Mouse (Mus musculus): ENCODE measurements around the gene Ankrd53. TPM values are rescaled to one million over a fixed set of nuclear protein-coding genes. Genes with fewer than 3 reads are reported as not detected.

Ankrd53 gene
- total and polyA plus RNA-seq, 2 experiments from 2014 or later, result 0.12 TPM; not detected in 1

- Histone ChIP-seq H3K36me3 (ENCODE audit: insufficient read depth, low read length) (no peaks in the 10 kb centered on the region), H3K27me3 (ENCODE audit: insufficient read depth, low read length) (peaks cover 47% of the 10 kb centered on the region)
- 23% methylated on average over 6 of the region's 6 CpGs for WGBS
These were observed 39.9 kb upstream of the Ankrd53 start for GRCm38 (mm10) chr6:83722526-83722925.

GRCm38 (mm10) chr6:83727178-83727577, 35.3 kb upstream of the Ankrd53 start:
- DNase-seq (ENCODE audit: low spot score) (no peak), ATAC-seq (ENCODE audit: low FRiP score) (no peak)
- no peaks in the 10 kb centered on the region for H3K9me3 ChIP-seq (ENCODE audit: low read length)
- no peak overlapping the region for H3K27ac ChIP-seq (ENCODE audit: low read depth, low read length)
- TF ChIP-seq CTCF (IDR thresholded peaks at IDR 0.05), result peak; percentile 29
- no peak overlapping the region for H3K9ac ChIP-seq (replicated peaks; ENCODE audit: low read length, poor library complexity, severe bottlenecking)
- H3K27me3 ChIP-seq (ENCODE audit: insufficient read depth, low read length), result peaks cover 6% of the 10 kb centered on the region
- WGBS, result 45% methylated on average over 4 of the region's 4 CpGs
- no peak overlapping the region for H3K4me2 ChIP-seq (ENCODE audit: low read depth, low read length, poor library complexity, severe bottlenecking)
- H3K4me3 ChIP-seq (ENCODE audit: low read depth, low read length), result no peak overlapping the region
- no peaks in the 10 kb centered on the region for H3K4me1 ChIP-seq (ENCODE audit: insufficient read depth, low read length)
- H3K36me3 ChIP-seq (ENCODE audit: insufficient read depth, low read length), result no peaks in the 10 kb centered on the region

More at GRCm38 (mm10) chr6:83722526-83722925, 39.9 kb upstream of the Ankrd53 start:
- H3K4me1 ChIP-seq (ENCODE audit: insufficient read depth, low read length), result no peaks in the 10 kb centered on the region
- H3K9ac ChIP-seq (replicated peaks; ENCODE audit: low read length, poor library complexity, severe bottlenecking), result no peak overlapping the region
- H3K9me3 ChIP-seq (ENCODE audit: low read length), result no peaks in the 10 kb centered on the region
- ATAC-seq (ENCODE audit: low FRiP score) (no peak), DNase-seq (ENCODE audit: low spot score) (no peak)
- H3K27ac ChIP-seq (ENCODE audit: low read depth, low read length), result no peak overlapping the region
- H3K4me3 ChIP-seq (ENCODE audit: low read depth, low read length), result no peak overlapping the region
- H3K4me2 ChIP-seq (ENCODE audit: low read depth, low read length, poor library complexity, severe bottlenecking), result no peak overlapping the region
- no peak for TF ChIP-seq CTCF (IDR thresholded peaks at IDR 0.05)

GRCm38 (mm10) chr6:83728488-83728887, 34.0 kb upstream of the Ankrd53 start:
- 87% methylated on average over 3 of the region's 3 CpGs for WGBS
- no peak for ATAC-seq (ENCODE audit: low FRiP score)
- Histone ChIP-seq H3K9ac (replicated peaks; ENCODE audit: low read length, poor library complexity, severe bottlenecking) (no peak overlapping the region), H3K27ac (ENCODE audit: low read depth, low read length) (no peak overlapping the region), H3K9me3 (ENCODE audit: low read length) (no peaks in the 10 kb centered on the region), H3K27me3 (ENCODE audit: insufficient read depth, low read length) (peaks cover 4% of the 10 kb centered on the region; the same call in 1 of the 2 replicates), H3K36me3 (ENCODE audit: insufficient read depth, low read length) (no peaks in the 10 kb centered on the region), H3K4me1 (ENCODE audit: insufficient read depth, low read length) (no peaks in the 10 kb centered on the region), H3K4me3 (ENCODE audit: low read depth, low read length) (no peak overlapping the region), H3K4me2 (ENCODE audit: low read depth, low read length, poor library complexity, severe bottlenecking) (no peak overlapping the region)
- TF ChIP-seq CTCF (IDR thresholded peaks at IDR 0.05), result peak; percentile 63
- DNase-seq (ENCODE audit: low spot score), result no peak

GRCm38 (mm10) chr6:83729350-83729970, 33.0 kb upstream of the Ankrd53 start:
- Histone ChIP-seq H3K9me3 (ENCODE audit: low read length) (no peaks in the 10 kb centered on the region), H3K4me2 (ENCODE audit: low read depth, low read length, poor library complexity, severe bottlenecking) (no peak overlapping the region), H3K36me3 (ENCODE audit: insufficient read depth, low read length) (no peaks in the 10 kb centered on the region), H3K27me3 (ENCODE audit: insufficient read depth, low read length) (peaks cover 4% of the 10 kb centered on the region; the same call in 1 of the 2 replicates), H3K4me3 (ENCODE audit: low read depth, low read length) (no peak overlapping the region), H3K4me1 (ENCODE audit: insufficient read depth, low read length) (no peaks in the 10 kb centered on the region), H3K27ac (ENCODE audit: low read depth, low read length) (no peak overlapping the region), H3K9ac (replicated peaks; ENCODE audit: low read length, poor library complexity, severe bottlenecking) (no peak overlapping the region)
- ATAC-seq (ENCODE audit: low FRiP score) (no peak), DNase-seq (ENCODE audit: low spot score) (no peak)
- 68% methylated on average over 14 of the region's 14 CpGs for WGBS
- no peak for TF ChIP-seq CTCF (IDR thresholded peaks at IDR 0.05)

GRCm38 (mm10) chr6:83731128-83731527, 31.3 kb upstream of the Ankrd53 start:
- Histone ChIP-seq H3K27ac (ENCODE audit: low read depth, low read length) (no peak overlapping the region), H3K4me3 (ENCODE audit: low read depth, low read length) (no peak overlapping the region), H3K36me3 (ENCODE audit: insufficient read depth, low read length) (no peaks in the 10 kb centered on the region), H3K9me3 (ENCODE audit: low read length) (no peaks in the 10 kb centered on the region), H3K4me2 (ENCODE audit: low read depth, low read length, poor library complexity, severe bottlenecking) (no peak overlapping the region), H3K9ac (replicated peaks; ENCODE audit: low read length, poor library complexity, severe bottlenecking) (no peak overlapping the region), H3K4me1 (ENCODE audit: insufficient read depth, low read length) (no peaks in the 10 kb centered on the region), H3K27me3 (ENCODE audit: insufficient read depth, low read length) (peaks cover 4% of the 10 kb centered on the region; the same call in 1 of the 2 replicates)
- DNase-seq (ENCODE audit: low spot score) (peak; percentile 30), ATAC-seq (ENCODE audit: low FRiP score) (no peak)
- TF ChIP-seq CTCF (IDR thresholded peaks at IDR 0.05), result peak; percentile 70
- WGBS, result 38% methylated on average over 5 of the region's 5 CpGs

- H3K36me3 ChIP-seq (ENCODE audit: insufficient read depth, low read length), result no peaks in the 10 kb centered on the region
- H3K27ac ChIP-seq (ENCODE audit: low read depth, low read length), result no peak overlapping the region
- peaks cover 4% of the 10 kb centered on the region; the same call in 1 of the 2 replicates for H3K27me3 ChIP-seq (ENCODE audit: insufficient read depth, low read length)
- H3K4me1 ChIP-seq (ENCODE audit: insufficient read depth, low read length), result no peaks in the 10 kb centered on the region
- TF ChIP-seq CTCF (IDR thresholded peaks at IDR 0.05), result no peak
- DNase-seq (ENCODE audit: low spot score) (no peak), ATAC-seq (ENCODE audit: low FRiP score) (no peak)
- H3K9me3 ChIP-seq (ENCODE audit: low read length), result no peaks in the 10 kb centered on the region
- no peak overlapping the region for H3K9ac ChIP-seq (replicated peaks; ENCODE audit: low read length, poor library complexity, severe bottlenecking)
- 37% methylated on average over 13 of the region's 13 CpGs for WGBS
- no peak overlapping the region for H3K4me3 ChIP-seq (ENCODE audit: low read depth, low read length)
- no peak overlapping the region for H3K4me2 ChIP-seq (ENCODE audit: low read depth, low read length, poor library complexity, severe bottlenecking)
These were observed 25.1 kb upstream of the Ankrd53 start for GRCm38 (mm10) chr6:83737311-83737710.

All from midbrain, postnatal 0 days (tissue).